ENCODE assay signal across 11 mouse cellular contexts in genomic region chrX:74424443-74424842, GRCm38 (mm10). TPM values are rescaled to one million over a fixed set of nuclear protein-coding genes. Genes with fewer than 3 reads are reported as not detected.
DNase-seq lines count a peak whose midpoint lies in the region; ATAC-seq lines count a peak whose summit lies in the region.
"Had no signal": no experiment of that assay in that cellular context is flagged by ENCODE, and none has a peak within 500 bp of the region (broad histone marks: within the 10 kb centered on the region; RNA-seq: fewer than 3 reads in every experiment).

No protein-coding gene starts in this region.

- DNase-seq in gastrocnemius, postnatal 14 days: peak; percentile 7
- DNase-seq in gastrocnemius, postnatal 36 days: no peak
- peak; percentile 14 for DNase-seq in NIH3T3 (ENCODE audit: low read depth)
- no peak for DNase-seq in embryo, embryonic 11 days
- DNase-seq in frontal cortex, postnatal 10 days (ENCODE audit: low spot score in 2 of 2): no peak
- no peak for DNase-seq in ovary, postnatal 36 days (ENCODE audit: low spot score)

- H3K4me2 ChIP-seq in intestine, embryonic 16.5 days (ENCODE audit: low read depth, low read length): no peak overlapping the region
- H3K4me2 ChIP-seq: embryonic facial prominence, embryonic 12.5 days had no signal

- no peaks in the 10 kb centered on the region for H3K27me3 ChIP-seq in intestine, embryonic 16.5 days (replicated peaks; ENCODE audit: control insufficient read depth, insufficient read depth, low read length)
- H3K27me3 ChIP-seq: embryonic facial prominence, embryonic 12.5 days had no signal

- no peaks in the 10 kb centered on the region for H3K9me3 ChIP-seq in intestine, embryonic 16.5 days (ENCODE audit: control insufficient read depth, low read length)
- H3K9me3 ChIP-seq: embryonic facial prominence, embryonic 12.5 days; midbrain, embryonic 10.5 days had no signal

- H3K4me3 ChIP-seq in intestine, embryonic 16.5 days (ENCODE audit: low read length): no peak overlapping the region
- H3K4me3 ChIP-seq in macrophage (ENCODE audit: inconsistent target): no peak overlapping the region
- H3K4me3 ChIP-seq: embryonic facial prominence, embryonic 12.5 days; left cerebral cortex, adult 2 months; midbrain, embryonic 10.5 days had no signal

- H3K36me3 ChIP-seq in intestine, embryonic 16.5 days (ENCODE audit: control insufficient read depth, insufficient read depth, low read length): no peaks in the 10 kb centered on the region
- no peaks in the 10 kb centered on the region for H3K36me3 ChIP-seq in macrophage (ENCODE audit: inconsistent target)
- H3K36me3 ChIP-seq: embryonic facial prominence, embryonic 12.5 days; midbrain, embryonic 10.5 days had no signal

- no peak overlapping the region for H3K9ac ChIP-seq in intestine, embryonic 16.5 days (ENCODE audit: low read depth, low read length)
- H3K9ac ChIP-seq: embryonic facial prominence, embryonic 12.5 days had no signal

- peak; percentile 45; the same call in 1 of the 2 replicates for ATAC-seq in intestine, embryonic 16.5 days

- H3K4me1 ChIP-seq in intestine, embryonic 16.5 days (ENCODE audit: control insufficient read depth, insufficient read depth, low read length): no peaks in the 10 kb centered on the region
- H3K4me1 ChIP-seq: embryonic facial prominence, embryonic 12.5 days had no signal

- intact Hi-C loops in gastrocnemius, postnatal 14 days (cut with DNase I; ENCODE audit: low total_unique reads): no loop called here
- intact Hi-C loops in gastrocnemius, postnatal 36 days (cut with DNase I): no loop called here

- H3K27ac ChIP-seq in intestine, embryonic 16.5 days (ENCODE audit: low read length): no peak overlapping the region
- peak overlapping the region; percentile 95 for H3K27ac ChIP-seq in macrophage
- H3K27ac ChIP-seq: embryonic facial prominence, embryonic 12.5 days; left cerebral cortex, adult 2 months; midbrain, embryonic 10.5 days had no signal

- H3K79me2 ChIP-seq in macrophage (ENCODE audit: inconsistent target): peaks cover 67% of the 10 kb centered on the region

RNA-seq across cellular contexts. Expression of gene G6pdx, which starts 4.6 kb away (rescaled TPM):
- total RNA-seq in gastrocnemius, postnatal 14 days (2021): 1 to 10 TPM; 4.7 to 5.7 TPM
- 1 to 10 TPM; 2.9 to 3.3 TPM for total RNA-seq in gastrocnemius, postnatal 36 days (2021)
- 41.3 and 46.1 TPM in 2 replicates for polyA plus RNA-seq in intestine, embryonic 16.5 days (2015; fragmentation: Nextera tagmentation; extraction: Ambion mirVana)
- 10 to 100 TPM in 24 of 26 experiments, 1 to 10 TPM in 2; 6.6 to 78.3 (median 39.9) TPM for total RNA-seq in macrophage (2018; cell fraction: chromatin; rRNA removed)
- total RNA-seq in macrophage (2018; cell fraction: cytosol; rRNA removed): 100 to 1,000 TPM; 105 to 169 (median 147) TPM
- total RNA-seq in macrophage (2018; cell fraction: nucleus; rRNA removed): 100 to 1,000 TPM in 4 of 26 experiments, 10 to 100 TPM in 22; 34.6 to 133 (median 74.9) TPM
- polyA plus RNA-seq in macrophage (2018): 140 to 235 TPM (median 171 TPM) in 3 replicates

RNA-seq across cellular contexts. Expression of gene Ikbkg, which starts 31.4 kb away (rescaled TPM):
- total RNA-seq in gastrocnemius, postnatal 14 days (2021): 10 to 100 TPM; 21.9 to 23.5 TPM
- 10 to 100 TPM; 20.6 to 24.2 TPM for total RNA-seq in gastrocnemius, postnatal 36 days (2021)
- 20.8 and 21.6 TPM in 2 replicates for polyA plus RNA-seq in intestine, embryonic 16.5 days (2015; fragmentation: Nextera tagmentation; extraction: Ambion mirVana)
- total RNA-seq in macrophage (2018; cell fraction: chromatin; rRNA removed): 100 to 1,000 TPM in 2 of 26 experiments, 10 to 100 TPM in 24; 31.2 to 112 (median 66.7) TPM
- total RNA-seq in macrophage (2018; cell fraction: cytosol; rRNA removed): 10 to 100 TPM; 20.0 to 36.1 (median 29.3) TPM
- 10 to 100 TPM; 20.7 to 57.8 (median 37.0) TPM for total RNA-seq in macrophage (2018; cell fraction: nucleus; rRNA removed)
- polyA plus RNA-seq in macrophage (2018): 21.1 to 27.6 TPM (median 22.4 TPM) in 3 replicates

RNA-seq across cellular contexts. Expression of gene Fam3a, which starts 31.4 kb away (rescaled TPM):
- total RNA-seq in gastrocnemius, postnatal 14 days (2021): 10 to 100 TPM; 14.1 to 17.7 TPM
- 10 to 100 TPM; 12.5 to 12.6 TPM for total RNA-seq in gastrocnemius, postnatal 36 days (2021)
- polyA plus RNA-seq in intestine, embryonic 16.5 days (2015; fragmentation: Nextera tagmentation; extraction: Ambion mirVana): 30.6 and 34.6 TPM in 2 replicates
- 10 to 100 TPM in 18 of 26 experiments, 1 to 10 TPM in 8; 2.7 to 69.2 (median 17.0) TPM for total RNA-seq in macrophage (2018; cell fraction: chromatin; rRNA removed)
- total RNA-seq in macrophage (2018; cell fraction: cytosol; rRNA removed): 10 to 100 TPM; 20.4 to 33.5 (median 26.1) TPM
- 10 to 100 TPM in 25 of 26 experiments, 1 to 10 TPM in 1; 7.9 to 40.5 (median 24.2) TPM for total RNA-seq in macrophage (2018; cell fraction: nucleus; rRNA removed)
- polyA plus RNA-seq in macrophage (2018): 24.1 to 37.8 TPM (median 27.4 TPM) in 3 replicates

RNA-seq across cellular contexts. Expression of gene Slc10a3, which starts 51.3 kb away (rescaled TPM):
- 1 to 10 TPM; 3.9 to 4.1 TPM for total RNA-seq in gastrocnemius, postnatal 14 days (2021)
- total RNA-seq in gastrocnemius, postnatal 36 days (2021): 1 to 10 TPM; 2.1 to 2.3 TPM
- polyA plus RNA-seq in intestine, embryonic 16.5 days (2015; fragmentation: Nextera tagmentation; extraction: Ambion mirVana): 16.9 and 17.6 TPM in 2 replicates
- total RNA-seq in macrophage (2018; cell fraction: chromatin; rRNA removed): 1 to 10 TPM in 22 of 26 experiments, under 1 TPM in 4; 0.41 to 5.8 (median 2.0) TPM
- total RNA-seq in macrophage (2018; cell fraction: cytosol; rRNA removed): 10 to 100 TPM; 14.8 to 28.8 (median 18.8) TPM
- 10 to 100 TPM in 14 of 26 experiments, 1 to 10 TPM in 12; 2.7 to 19.3 (median 10.7) TPM for total RNA-seq in macrophage (2018; cell fraction: nucleus; rRNA removed)
- polyA plus RNA-seq in macrophage (2018): 25.6 to 29.5 TPM (median 27.5 TPM) in 3 replicates

RNA-seq across cellular contexts. Expression of gene Ubl4a, which starts 51.4 kb away (rescaled TPM):
- 10 to 100 TPM; 43.5 to 46.7 TPM for total RNA-seq in gastrocnemius, postnatal 14 days (2021)
- total RNA-seq in gastrocnemius, postnatal 36 days (2021): 10 to 100 TPM; 49.5 to 51.4 TPM
- 65.4 and 67.7 TPM in 2 replicates for polyA plus RNA-seq in intestine, embryonic 16.5 days (2015; fragmentation: Nextera tagmentation; extraction: Ambion mirVana)
- 10 to 100 TPM in 20 of 26 experiments, 1 to 10 TPM in 6; 2.6 to 34.5 (median 16.5) TPM for total RNA-seq in macrophage (2018; cell fraction: chromatin; rRNA removed)
- total RNA-seq in macrophage (2018; cell fraction: cytosol; rRNA removed): 10 to 100 TPM in 22 of 26 experiments, 1 to 10 TPM in 4; 9.1 to 21.2 (median 12.5) TPM
- 10 to 100 TPM in 19 of 26 experiments, 1 to 10 TPM in 7; 4.3 to 33.9 (median 18.6) TPM for total RNA-seq in macrophage (2018; cell fraction: nucleus; rRNA removed)
- polyA plus RNA-seq in macrophage (2018): 17.1 to 29.5 TPM (median 25.0 TPM) in 3 replicates

Comparison
In these comparisons a context has a peak if more than half of its experiments do, and no peak if none do; other contexts are left out.
1. DNase-seq: peak in gastrocnemius, postnatal 14 days (single experiment) and NIH3T3 (single experiment); none in gastrocnemius, postnatal 36 days (0 of 2), embryo, embryonic 11 days (single experiment), frontal cortex, postnatal 10 days (0 of 2) and ovary, postnatal 36 days (single experiment).